Mouse (Mus musculus) erythroblast, embryonic 14.5 days (primary cell): ENCODE measurements around the gene Psmc5. TPM values are rescaled to one million over a fixed set of nuclear protein-coding genes. Genes with fewer than 3 reads are reported as not detected.

Source experiments
- H3K27me3 ChIP-seq: 2 replicates; pipeline ENCODE4 v1.6.1; 2012; ENCODE audit warnings: inconsistent platforms; ENCODE audit not compliant: control insufficient read depth
- H3K36me3 ChIP-seq: 2 replicates; pipeline ENCODE4 v1.6.1; 2012; ENCODE audit warnings: mild to moderate bottlenecking, inconsistent platforms; ENCODE audit not compliant: control insufficient read depth
- H3K4me1 ChIP-seq: 2 replicates; pipeline ENCODE4 v1.6.1; 2012; ENCODE audit warnings: inconsistent platforms; ENCODE audit not compliant: control insufficient read depth
- H3K4me3 ChIP-seq: replicated peaks from 2 replicates; pipeline ENCODE3; 2012; ENCODE audit warnings: moderate library complexity, mild to moderate bottlenecking, inconsistent platforms
- H3K9me3 ChIP-seq: 2 replicates; pipeline ENCODE4 v1.6.1; 2012; ENCODE audit warnings: low read length, inconsistent platforms, mixed read lengths; ENCODE audit not compliant: control insufficient read depth
- GATA1 ChIP-seq: IDR thresholded peaks from 2 replicates; pipeline ENCODE4 v1.6.1; 2012; ENCODE audit warnings: low read length, inconsistent platforms, mixed read lengths
- TAL1 ChIP-seq: IDR thresholded peaks from 3 replicates; pipeline ENCODE4 v1.6.1; 2012; ENCODE audit warnings: low read length, inconsistent platforms, mixed read lengths
- polyA plus RNA-seq: library from polyadenylated mRNA; stranded (reverse); fragments of >175 nt; gene quantifications from 2 replicates; pipeline ENCODE4 v1.2.3, GENCODE M21; 2012

Psmc5 gene
- polyA plus RNA-seq, 1 experiment, result 3.8 TPM

DNA sequence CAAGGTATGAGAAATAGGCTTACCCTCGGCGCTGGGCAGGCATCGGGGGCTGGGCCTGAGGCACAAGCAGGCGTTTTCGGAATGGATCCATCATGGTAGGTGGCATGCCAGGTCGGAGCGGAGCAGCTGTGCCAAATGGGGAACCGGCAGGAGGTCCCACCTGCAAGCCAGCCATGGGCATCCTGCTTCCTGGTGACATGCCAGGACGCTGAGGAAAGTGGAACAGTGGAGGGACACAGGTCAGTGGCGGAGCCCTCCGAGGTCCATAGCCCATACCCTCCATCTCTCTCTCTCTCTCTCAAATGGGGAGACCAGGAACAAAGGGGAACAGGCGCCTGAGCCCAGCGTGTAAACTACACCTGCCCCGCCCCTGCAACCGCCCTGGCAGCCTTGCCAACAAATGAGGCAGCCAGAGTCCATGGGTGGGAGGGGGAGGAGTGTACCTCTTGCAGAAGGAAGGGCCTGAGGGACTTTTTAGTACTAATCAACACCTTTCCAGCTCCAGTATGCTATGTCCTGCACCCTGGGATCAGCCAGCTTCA, 11.4 kb downstream of the Psmc5 start:
- H3K4me1 ChIP-seq, result peaks cover 45% of the 10 kb centered on the region
- no peak for TF ChIP-seq GATA1
- TF ChIP-seq TAL1, result no peak
- no peaks in the 10 kb centered on the region for H3K9me3 ChIP-seq
- H3K4me3 ChIP-seq, result no peak overlapping the region
- H3K36me3 ChIP-seq, result peaks cover 82% of the 10 kb centered on the region
- no peaks in the 10 kb centered on the region for H3K27me3 ChIP-seq

DNA sequence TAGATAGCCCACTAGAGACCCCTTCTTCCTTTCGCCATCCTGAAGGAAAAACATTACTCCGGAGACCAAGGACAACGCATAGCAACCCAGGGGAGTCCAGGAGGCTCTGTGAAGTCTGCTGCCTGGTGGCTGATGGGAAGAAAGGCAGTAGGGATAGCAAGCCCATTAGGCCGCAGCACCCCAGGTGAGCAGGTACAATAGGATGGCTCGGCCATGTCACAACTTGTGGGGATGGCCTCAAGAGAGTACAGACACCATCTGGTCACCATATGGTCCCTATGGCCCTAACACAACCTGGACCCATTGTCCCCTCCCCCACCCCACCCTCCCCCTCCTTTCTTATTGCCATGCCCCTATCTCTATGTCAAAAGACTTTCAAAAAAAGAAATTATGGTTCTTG, 11.9 kb downstream of the Psmc5 start:
- no peak overlapping the region for H3K4me3 ChIP-seq
- peaks cover 77% of the 10 kb centered on the region for H3K36me3 ChIP-seq
- no peaks in the 10 kb centered on the region for H3K9me3 ChIP-seq
- H3K4me1 ChIP-seq, result peaks cover 45% of the 10 kb centered on the region
- TF ChIP-seq TAL1 (no peak), GATA1 (no peak)
- H3K27me3 ChIP-seq, result no peaks in the 10 kb centered on the region

DNA sequence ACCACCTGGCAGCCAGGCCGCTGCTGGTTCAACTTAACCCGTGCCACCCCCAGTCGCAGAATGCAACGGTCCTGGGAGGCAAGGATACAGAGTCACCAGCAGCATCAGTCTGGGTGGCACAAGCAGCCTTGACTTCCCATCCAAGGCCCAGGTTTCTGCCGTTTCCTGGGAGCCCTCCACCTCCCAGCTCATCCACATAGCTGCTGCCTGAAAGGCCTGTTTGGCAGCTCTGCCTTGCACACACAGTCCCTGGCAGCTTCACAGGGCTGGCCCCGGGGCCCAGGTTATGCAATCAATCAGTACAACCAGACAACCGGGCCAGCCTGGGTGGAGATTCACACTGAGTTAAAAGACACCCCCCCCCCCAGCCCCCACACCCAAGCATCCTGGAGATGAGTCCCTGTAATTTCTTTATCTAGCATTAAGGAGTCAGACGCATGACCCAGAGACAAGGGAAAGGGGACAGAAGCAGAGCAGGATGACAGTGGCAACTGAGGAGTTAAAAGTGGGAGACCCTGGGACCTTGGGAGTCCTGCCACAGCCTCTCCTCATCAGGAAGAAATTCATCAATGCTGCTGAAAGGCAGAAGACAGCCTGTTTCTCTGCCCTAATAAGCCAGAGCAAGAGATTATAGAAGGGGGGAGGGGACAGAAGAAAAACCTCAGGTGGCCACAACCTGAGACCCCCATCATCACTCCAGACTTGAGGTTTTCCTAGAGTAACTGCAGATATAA, 12.5 kb downstream of the Psmc5 start:
- no peaks in the 10 kb centered on the region for H3K9me3 ChIP-seq
- TF ChIP-seq TAL1 (no peak), GATA1 (no peak)
- no peak overlapping the region for H3K4me3 ChIP-seq
- no peaks in the 10 kb centered on the region for H3K27me3 ChIP-seq
- H3K4me1 ChIP-seq, result peaks cover 50% of the 10 kb centered on the region
- peaks cover 71% of the 10 kb centered on the region for H3K36me3 ChIP-seq

DNA sequence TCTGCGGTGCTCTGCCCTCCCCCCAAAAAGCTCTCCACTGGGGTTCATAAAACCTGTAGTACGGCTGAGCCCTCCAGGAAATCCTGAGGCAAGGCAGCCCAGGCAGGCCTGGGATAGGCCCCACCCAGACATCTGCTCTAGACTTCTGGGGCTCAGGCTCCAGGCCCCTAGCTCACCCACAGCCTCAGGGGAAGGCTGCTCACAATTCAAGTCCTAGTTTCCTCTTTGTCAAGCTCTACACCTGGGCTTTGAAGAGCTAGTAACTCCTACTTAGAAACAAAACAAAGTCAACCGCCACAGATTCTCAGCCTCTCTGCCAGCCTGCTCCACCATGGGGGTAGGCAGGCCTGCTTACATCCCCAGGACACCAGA, 13.1 kb downstream of the Psmc5 start:
- no peaks in the 10 kb centered on the region for H3K9me3 ChIP-seq
- peaks cover 66% of the 10 kb centered on the region for H3K36me3 ChIP-seq
- peaks cover 55% of the 10 kb centered on the region for H3K4me1 ChIP-seq
- H3K27me3 ChIP-seq, result no peaks in the 10 kb centered on the region
- no peak for TF ChIP-seq TAL1
- TF ChIP-seq GATA1, result no peak
- H3K4me3 ChIP-seq, result no peak overlapping the region

DNA sequence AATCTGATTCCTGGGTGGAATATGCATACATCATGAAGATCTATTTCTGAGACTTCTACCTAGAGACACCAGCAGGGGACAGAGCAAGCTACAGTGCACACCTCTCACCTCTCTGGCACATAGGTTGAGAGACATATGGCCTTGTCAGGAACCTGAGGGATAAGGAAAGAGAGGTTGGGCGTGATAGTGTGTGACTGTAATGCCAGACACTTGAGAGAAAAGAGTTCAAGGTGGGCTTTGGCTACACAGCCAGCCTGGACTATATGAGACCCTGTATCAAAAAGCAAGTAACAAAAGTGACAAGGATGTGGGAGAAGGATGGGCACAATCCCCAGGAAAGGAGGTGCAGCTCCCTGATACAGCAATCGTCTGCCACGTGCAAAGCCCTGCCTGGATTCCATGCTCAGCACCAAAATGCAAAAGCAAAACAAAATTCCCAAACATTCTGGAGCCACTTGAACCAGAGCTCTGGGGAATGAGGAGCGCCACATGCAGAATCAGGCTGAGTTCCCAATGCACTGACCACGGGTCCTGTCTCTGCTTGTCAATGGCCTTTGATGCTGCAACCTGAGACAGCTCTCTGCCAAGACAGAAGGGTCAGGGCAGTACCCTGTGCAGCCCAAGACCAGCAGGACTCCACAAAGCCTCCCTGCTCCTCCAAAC, 15.3 kb downstream of the Psmc5 start:
- peak overlapping the region; percentile 95 for H3K4me3 ChIP-seq
- no peaks in the 10 kb centered on the region for H3K9me3 ChIP-seq
- peaks cover 43% of the 10 kb centered on the region for H3K36me3 ChIP-seq
- TF ChIP-seq GATA1, result no peak
- no peak for TF ChIP-seq TAL1
- no peaks in the 10 kb centered on the region for H3K27me3 ChIP-seq
- H3K4me1 ChIP-seq, result peaks cover 65% of the 10 kb centered on the region

DNA sequence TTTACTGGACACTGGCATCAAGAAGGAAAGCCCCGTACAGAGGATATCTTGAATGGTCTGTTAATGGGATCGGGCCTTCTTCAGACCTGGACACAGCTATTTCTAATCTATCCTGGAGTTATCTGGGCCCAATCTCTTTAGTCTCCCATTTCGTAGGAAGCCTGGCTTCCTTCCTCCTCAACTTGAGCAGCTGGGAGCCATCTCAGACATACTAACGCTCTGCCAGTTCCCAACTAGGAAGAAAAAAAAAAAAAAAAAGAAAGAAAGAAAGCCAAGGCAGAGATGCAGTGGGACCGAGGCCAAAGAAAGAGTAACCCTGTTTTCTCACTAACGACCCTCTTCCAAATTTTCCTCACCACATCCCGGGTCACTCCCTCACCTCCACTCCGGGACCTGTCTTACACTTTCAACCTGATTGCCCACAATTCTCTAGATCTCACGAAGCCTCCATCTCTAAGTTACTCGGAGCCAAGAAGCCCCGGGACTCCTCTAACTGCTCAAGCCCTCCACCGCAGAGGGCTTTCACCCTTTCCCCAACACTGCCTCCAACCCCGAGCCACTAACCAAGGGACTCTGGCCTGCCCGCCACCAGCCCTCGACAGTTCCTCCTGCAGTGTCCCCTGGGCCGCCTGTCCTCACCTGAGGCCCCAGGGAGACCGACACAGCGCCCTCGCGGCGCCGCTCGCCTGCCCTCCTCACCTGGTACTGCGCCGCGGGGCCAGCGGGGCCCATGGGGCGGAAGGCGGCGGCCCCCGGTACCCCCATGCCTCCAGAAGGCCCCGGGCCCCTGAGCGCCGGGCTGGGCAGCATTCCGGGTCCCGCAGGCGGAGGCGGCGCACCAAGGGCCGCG, 16.1 kb downstream of the Psmc5 start:
- H3K27me3 ChIP-seq, result peaks cover 2% of the 10 kb centered on the region
- peaks cover 71% of the 10 kb centered on the region for H3K4me1 ChIP-seq
- no peaks in the 10 kb centered on the region for H3K9me3 ChIP-seq
- H3K36me3 ChIP-seq, result peaks cover 36% of the 10 kb centered on the region
- peak; percentile 50; the same call in 1 of the 2 replicates for TF ChIP-seq GATA1
- TF ChIP-seq TAL1, result no peak
- H3K4me3 ChIP-seq, result peak overlapping the region; percentile 95

DNA sequence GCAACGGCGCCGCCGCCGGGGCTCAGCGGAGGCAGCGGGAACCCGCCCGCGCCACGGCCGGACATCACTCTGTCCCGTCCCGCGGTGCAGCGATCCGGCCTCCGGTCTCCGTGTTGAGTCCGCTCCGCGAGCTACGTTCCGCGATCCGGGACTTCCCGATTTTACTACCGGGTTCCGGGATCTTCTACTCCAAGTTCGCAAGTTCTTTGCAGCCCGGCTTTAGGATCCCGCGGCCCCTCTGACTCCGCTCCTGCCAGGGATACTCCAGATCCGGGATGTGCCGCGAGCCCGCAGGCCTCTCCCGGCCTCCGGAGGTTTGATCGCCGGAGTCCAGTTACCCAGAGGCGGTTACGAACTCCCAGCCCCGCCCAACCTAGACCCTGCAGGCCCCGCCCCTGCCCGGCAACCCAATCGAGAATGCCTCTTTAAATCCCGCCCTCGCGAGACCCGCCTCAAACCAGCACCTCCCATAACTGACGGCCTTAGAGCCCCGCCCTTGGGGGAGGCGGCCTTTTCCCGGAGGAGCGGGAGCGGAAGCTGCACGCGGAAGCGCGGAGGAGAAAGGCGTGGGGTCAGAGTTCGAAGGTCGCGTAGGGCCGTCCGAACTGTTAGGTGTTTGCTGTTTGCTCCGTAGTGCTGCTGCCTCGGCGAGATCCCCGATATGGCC, 16.8 kb downstream of the Psmc5 start, which contains the start of gene Smarcd2:
Gene Smarcd2 (minus strand): TSS at position 329 of the 667 bp plus-strand sequence.
- TF ChIP-seq GATA1, result peak; percentile 32; the same call in 1 of the 2 replicates
- no peak for TF ChIP-seq TAL1
- Histone ChIP-seq H3K36me3 (peaks cover 28% of the 10 kb centered on the region), H3K4me3 (peak within 1 kb of the TSS; percentile 95), H3K9me3 (no peaks in the 10 kb centered on the region), H3K27me3 (peaks cover 2% of the 10 kb centered on the region), H3K4me1 (peaks cover 64% of the 10 kb centered on the region)

DNA sequence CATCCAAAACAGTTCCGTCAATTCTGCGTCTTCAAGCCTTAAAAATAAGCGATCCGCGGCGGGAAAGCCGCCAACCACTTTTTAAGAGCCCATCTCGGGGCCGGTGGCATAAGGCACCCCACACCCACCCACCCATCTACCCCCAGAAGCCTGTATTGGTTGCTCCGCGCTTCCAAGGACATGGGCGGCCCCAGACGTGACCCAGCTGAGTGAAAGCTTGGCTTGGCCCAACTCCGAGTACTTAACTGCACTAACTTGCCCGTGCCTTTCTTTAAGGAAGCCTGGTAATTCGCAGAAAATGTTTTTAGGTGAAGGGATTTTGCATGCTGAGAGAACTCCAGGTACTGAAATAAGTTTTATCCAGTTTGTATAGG, 17.3 kb downstream of the Psmc5 start:
- H3K4me1 ChIP-seq, result peaks cover 60% of the 10 kb centered on the region
- no peak for TF ChIP-seq TAL1
- TF ChIP-seq GATA1, result no peak
- peaks cover 5% of the 10 kb centered on the region for H3K27me3 ChIP-seq
- peak overlapping the region; percentile 95 for H3K4me3 ChIP-seq
- H3K36me3 ChIP-seq, result peaks cover 23% of the 10 kb centered on the region
- no peaks in the 10 kb centered on the region for H3K9me3 ChIP-seq
